Mouse (Mus musculus) hindbrain, embryonic 15.5 days (tissue): Measurements from ENCODE around the gene 9530068E07Rik. TPM values are rescaled to one million over a fixed set of nuclear protein-coding genes. Genes with fewer than 3 reads are reported as not detected.

Experiments
- ATAC-seq: fragments of 200-750 bp; cut with Nextera tagmentation; 2 replicates; pipeline ENCODE4 v1.8.0; 2017; ENCODE audit warnings: low read depth, moderate number of reproducible peaks, moderate TSS enrichment; ENCODE audit not compliant: low FRiP score
- H3K27ac ChIP-seq: fragments of 300-500 bp; sonication (generic); replicated peaks from 2 replicates; pipeline ENCODE4 v1.5.1; 2015; ENCODE audit warnings: mild to moderate bottlenecking, inconsistent platforms
- H3K27me3 ChIP-seq: fragments of 300-500 bp; sonication (generic); 2 replicates; pipeline ENCODE4 v1.6.1; 2015; ENCODE audit warnings: control low read depth, inconsistent platforms
- H3K36me3 ChIP-seq: fragments of 300-500 bp; sonication (generic); 2 replicates; pipeline ENCODE4 v1.6.1; 2015; ENCODE audit warnings: control low read depth, inconsistent platforms
- H3K4me1 ChIP-seq: fragments of 300-500 bp; sonication (generic); replicated peaks from 2 replicates; pipeline ENCODE4 v1.6.1; 2015; ENCODE audit warnings: control low read depth, inconsistent platforms
- H3K4me2 ChIP-seq: fragments of 300-500 bp; sonication (generic); 2 replicates; pipeline ENCODE4 v1.6.1; 2015; ENCODE audit warnings: moderate library complexity, mild to moderate bottlenecking, inconsistent platforms
- H3K4me3 ChIP-seq: fragments of 300-500 bp; sonication (generic); 2 replicates; pipeline ENCODE4 v1.5.1; 2015; ENCODE audit warnings: mild to moderate bottlenecking, inconsistent platforms
- H3K9ac ChIP-seq: fragments of 300-500 bp; sonication (generic); 2 replicates; pipeline ENCODE4 v1.6.1; 2015; ENCODE audit warnings: inconsistent platforms
- H3K9me3 ChIP-seq: fragments of 300-500 bp; sonication (generic); 2 replicates; pipeline ENCODE4 v1.6.1; 2016; ENCODE audit warnings: control low read depth, inconsistent platforms
- WGBS: fragments of 180-500 bp; shearing (Covaris S2); methylation state at CpG from one replicate; pipeline ENCODE4 v1.1.7; 2015; 5-methylcytosine and 5-hydroxymethylcytosine counted together
- polyA plus RNA-seq: library from polyadenylated mRNA; unstranded; fragments of >200 nt; fragmentation: Nextera tagmentation; extraction: Ambion mirVana; gene quantifications from 2 replicates; pipeline ENCODE4 v1.2.1, GENCODE M21; 2015

The 9530068E07Rik gene
- polyA plus RNA-seq, 1 experiment from 2014 or later, result 136 TPM

- ATAC-seq, result peak; percentile 33
- H3K27me3 ChIP-seq, result no peaks in the 10 kb centered on the region
- peak overlapping the region; percentile 98 for H3K9ac ChIP-seq
- peak overlapping the region; percentile 94 for H3K27ac ChIP-seq
- peak overlapping the region; percentile 99 for H3K4me3 ChIP-seq
- H3K4me1 ChIP-seq, result peaks cover 51% of the 10 kb centered on the region
- H3K36me3 ChIP-seq, result no peaks in the 10 kb centered on the region
- no peaks in the 10 kb centered on the region for H3K9me3 ChIP-seq
- WGBS, result under 1% methylated on average over 46 of the region's 47 CpGs
- H3K4me2 ChIP-seq, result peak overlapping the region; percentile 91
Measured at GRCm38 (mm10) chr11:52361287-52361921, 34.8 kb upstream of the 9530068E07Rik start.

- no peaks in the 10 kb centered on the region for H3K9me3 ChIP-seq
- WGBS, result 93% methylated on average over 2 of the region's 2 CpGs
- no peaks in the 10 kb centered on the region for H3K36me3 ChIP-seq
- H3K4me1 ChIP-seq, result peaks cover 57% of the 10 kb centered on the region
- no peak overlapping the region for H3K4me3 ChIP-seq
- ATAC-seq, result no peak
- H3K9ac ChIP-seq, result no peak overlapping the region
- no peak overlapping the region for H3K4me2 ChIP-seq
- no peak overlapping the region for H3K27ac ChIP-seq
- H3K27me3 ChIP-seq, result no peaks in the 10 kb centered on the region
Measured at GRCm38 (mm10) chr11:52364376-52364775, 31.9 kb upstream of the 9530068E07Rik start.

- WGBS, result 71% methylated on average over 1 of the region's 1 CpGs
- Histone ChIP-seq H3K9me3 (no peaks in the 10 kb centered on the region), H3K27me3 (no peaks in the 10 kb centered on the region), H3K4me1 (peaks cover 55% of the 10 kb centered on the region), H3K36me3 (no peaks in the 10 kb centered on the region), H3K27ac (no peak overlapping the region), H3K4me3 (no peak overlapping the region), H3K9ac (no peak overlapping the region), H3K4me2 (no peak overlapping the region)
- ATAC-seq, result no peak
Measured at GRCm38 (mm10) chr11:52365143-52365542, 31.1 kb upstream of the 9530068E07Rik start.

- Histone ChIP-seq H3K4me3 (no peak overlapping the region), H3K36me3 (no peaks in the 10 kb centered on the region), H3K27ac (no peak overlapping the region), H3K27me3 (no peaks in the 10 kb centered on the region), H3K4me2 (no peak overlapping the region), H3K4me1 (peaks cover 61% of the 10 kb centered on the region), H3K9me3 (no peaks in the 10 kb centered on the region), H3K9ac (no peak overlapping the region)
- WGBS, result 96% methylated on average over 5 of the region's 5 CpGs
- ATAC-seq, result no peak
Measured at GRCm38 (mm10) chr11:52366358-52366757, 29.9 kb upstream of the 9530068E07Rik start.

GRCm38 (mm10) chr11:52368176-52368985, 27.8 kb upstream of the 9530068E07Rik start:
- Histone ChIP-seq H3K9me3 (no peaks in the 10 kb centered on the region), H3K4me1 (peaks cover 44% of the 10 kb centered on the region), H3K27ac (no peak overlapping the region), H3K9ac (no peak overlapping the region), H3K4me2 (no peak overlapping the region), H3K36me3 (no peaks in the 10 kb centered on the region), H3K4me3 (no peak overlapping the region), H3K27me3 (no peaks in the 10 kb centered on the region)
- 77% methylated on average over 10 of the region's 10 CpGs for WGBS
- no peak for ATAC-seq

- no peak overlapping the region for H3K9ac ChIP-seq
- H3K27ac ChIP-seq, result no peak overlapping the region
- no peaks in the 10 kb centered on the region for H3K36me3 ChIP-seq
- no peak overlapping the region for H3K4me2 ChIP-seq
- 84% methylated on average over 9 of the region's 9 CpGs for WGBS
- H3K4me1 ChIP-seq, result peaks cover 35% of the 10 kb centered on the region
- H3K9me3 ChIP-seq, result no peaks in the 10 kb centered on the region
- ATAC-seq, result no peak
- no peaks in the 10 kb centered on the region for H3K27me3 ChIP-seq
- H3K4me3 ChIP-seq, result no peak overlapping the region
Measured at GRCm38 (mm10) chr11:52369252-52370134, 26.7 kb upstream of the 9530068E07Rik start.

- no peak overlapping the region for H3K4me3 ChIP-seq
- peaks cover 31% of the 10 kb centered on the region for H3K4me1 ChIP-seq
- no peaks in the 10 kb centered on the region for H3K9me3 ChIP-seq
- no peak overlapping the region for H3K4me2 ChIP-seq
- H3K27ac ChIP-seq, result peak overlapping the region; percentile 16
- no peak for ATAC-seq
- 97% methylated on average over 2 of the region's 2 CpGs for WGBS
- H3K36me3 ChIP-seq, result peaks cover 4% of the 10 kb centered on the region
- no peak overlapping the region for H3K9ac ChIP-seq
- no peaks in the 10 kb centered on the region for H3K27me3 ChIP-seq
Measured at GRCm38 (mm10) chr11:52370135-52370452, 26.1 kb upstream of the 9530068E07Rik start.

- ATAC-seq, result peak; percentile 29; the same call in 1 of the 2 replicates
- Histone ChIP-seq H3K9me3 (no peaks in the 10 kb centered on the region), H3K27me3 (no peaks in the 10 kb centered on the region), H3K4me1 (peaks cover 27% of the 10 kb centered on the region), H3K4me2 (no peak overlapping the region), H3K36me3 (peaks cover 8% of the 10 kb centered on the region), H3K27ac (peak overlapping the region; percentile 16), H3K4me3 (no peak overlapping the region), H3K9ac (no peak overlapping the region)
- 33% methylated on average over 2 of the region's 2 CpGs for WGBS
Measured at GRCm38 (mm10) chr11:52370538-52370937, 25.7 kb upstream of the 9530068E07Rik start.

GRCm38 (mm10) chr11:52373841-52374240, 22.4 kb upstream of the 9530068E07Rik start:
- ATAC-seq, result no peak
- Histone ChIP-seq H3K4me2 (no peak overlapping the region), H3K27ac (no peak overlapping the region), H3K9me3 (no peaks in the 10 kb centered on the region), H3K9ac (no peak overlapping the region), H3K27me3 (no peaks in the 10 kb centered on the region), H3K4me1 (peaks cover 16% of the 10 kb centered on the region), H3K4me3 (no peak overlapping the region), H3K36me3 (peaks cover 40% of the 10 kb centered on the region)
- WGBS, result 54% methylated on average over 7 of the region's 7 CpGs

- Histone ChIP-seq H3K4me2 (no peak overlapping the region), H3K27ac (no peak overlapping the region), H3K27me3 (no peaks in the 10 kb centered on the region), H3K36me3 (peaks cover 44% of the 10 kb centered on the region), H3K9ac (no peak overlapping the region), H3K9me3 (no peaks in the 10 kb centered on the region), H3K4me1 (peaks cover 12% of the 10 kb centered on the region), H3K4me3 (no peak overlapping the region)
- ATAC-seq, result no peak
- 65% methylated on average over 6 of the region's 6 CpGs for WGBS
Measured at GRCm38 (mm10) chr11:52374340-52374739, 21.9 kb upstream of the 9530068E07Rik start.

GRCm38 (mm10) chr11:52377579-52377978, 18.6 kb upstream of the 9530068E07Rik start:
- WGBS, result 95% methylated on average over 4 of the region's 4 CpGs
- H3K4me2 ChIP-seq, result no peak overlapping the region
- no peak overlapping the region for H3K4me3 ChIP-seq
- H3K9ac ChIP-seq, result no peak overlapping the region
- H3K9me3 ChIP-seq, result no peaks in the 10 kb centered on the region
- H3K36me3 ChIP-seq, result peaks cover 60% of the 10 kb centered on the region
- ATAC-seq, result no peak
- H3K4me1 ChIP-seq, result no peaks in the 10 kb centered on the region
- H3K27ac ChIP-seq, result no peak overlapping the region
- H3K27me3 ChIP-seq, result no peaks in the 10 kb centered on the region

GRCm38 (mm10) chr11:52379241-52379640, 17.0 kb upstream of the 9530068E07Rik start:
- WGBS, result 88% methylated on average over 3 of the region's 3 CpGs
- Histone ChIP-seq H3K27ac (no peak overlapping the region), H3K9me3 (no peaks in the 10 kb centered on the region), H3K4me2 (no peak overlapping the region), H3K4me3 (no peak overlapping the region), H3K36me3 (peaks cover 64% of the 10 kb centered on the region), H3K9ac (no peak overlapping the region), H3K27me3 (no peaks in the 10 kb centered on the region), H3K4me1 (no peaks in the 10 kb centered on the region)
- ATAC-seq, result no peak
